10 mouse cellular contexts compared by ENCODE assay signal in the genomic region with DNA sequence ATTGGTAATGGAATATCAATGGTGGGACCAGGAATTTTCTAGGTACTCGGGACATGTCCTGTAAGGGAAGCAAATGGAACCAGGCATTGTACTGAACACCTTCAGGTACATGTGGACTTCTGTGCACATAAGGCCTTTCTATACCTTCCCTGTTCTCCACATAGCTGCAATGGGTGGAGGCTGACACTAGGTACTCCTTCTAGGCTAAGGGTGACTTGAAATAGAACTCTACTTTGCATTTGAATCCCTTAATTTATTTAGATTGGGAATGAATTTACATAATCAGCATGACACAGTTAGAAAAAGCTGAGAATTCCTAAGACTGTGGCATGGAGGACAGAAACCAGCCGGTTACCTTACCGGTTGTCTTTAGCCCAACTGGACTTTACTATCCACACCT.
"Had no signal": no experiment of that assay in that cellular context is flagged by ENCODE, and none has a peak within 500 bp of the region (broad histone marks: within the 10 kb centered on the region; RNA-seq: fewer than 3 reads in every experiment).

No protein-coding gene starts in this region.

- DNase-seq: gastrocnemius, adult 2 months; gastrocnemius, postnatal 10 days; gastrocnemius, postnatal 25 days; heart, adult 2 months; heart, postnatal 4 days; kidney, adult 18-20 months; kidney, adult 8-10 months; kidney, postnatal 10 days; kidney, postnatal 25 days; left cerebral cortex, postnatal 4 days had no signal
